Mouse (Mus musculus) naive thymus-derived CD4-positive, alpha-beta T cell, adult 2 months (primary cell): ENCODE measurements at regions not wholly inside any gene's neighbourhood (a gene's known extent, or its start where the extent isn't known, plus 50 kb on each side); places are given as distances from the start of the nearest gene placed in this dataset.
"Not testable (repeated sequence)": the region's sequence is repeated elsewhere in the genome, so short reads cannot be mapped to it uniquely, and the experiment has no call there.

Experiments used
- DNase-seq: peaks from one replicate; pipeline ENCODE4 v3.0.0-alpha.2; 2011; ENCODE audit warnings: low read depth

DNA sequence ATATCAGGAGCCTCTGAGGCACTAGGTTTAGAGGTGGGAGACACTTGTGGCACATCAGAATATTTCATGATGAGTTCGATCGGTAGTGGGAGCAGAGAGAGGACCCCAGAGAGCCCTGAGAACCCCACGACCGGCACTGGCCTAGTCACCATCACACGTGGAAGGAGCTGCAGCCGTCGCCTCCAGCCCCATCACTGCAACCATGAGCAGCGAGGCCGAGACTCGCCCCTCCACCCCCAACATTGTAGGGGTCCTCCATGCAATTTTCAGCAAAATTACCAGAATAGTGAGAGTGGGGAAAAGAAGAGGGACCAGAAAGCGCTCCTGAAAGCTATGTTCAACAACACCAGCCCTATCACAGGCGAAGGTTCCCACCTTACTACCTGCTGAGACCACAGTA is 297.0 kb downstream of the Edem1 start:
- no peak for DNase-seq

DNA sequence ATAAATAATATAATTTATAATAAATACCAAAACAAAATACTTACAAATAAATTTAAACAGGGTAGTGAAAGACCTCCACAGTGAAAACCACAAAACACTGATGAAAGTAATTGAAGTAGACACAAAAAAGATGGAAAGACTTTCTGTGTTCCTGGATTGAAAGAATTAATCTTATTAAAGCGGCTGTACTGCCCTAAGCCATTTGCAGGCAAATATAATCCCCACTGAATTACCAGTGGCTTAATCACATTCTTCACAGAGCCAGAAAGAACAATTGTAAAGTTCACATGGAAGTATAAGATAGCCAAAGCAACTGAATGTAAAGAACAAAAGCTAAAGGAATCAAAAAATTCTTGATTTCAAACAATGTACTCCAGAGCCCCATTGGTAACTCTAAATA is 298.8 kb downstream of the Edem1 start:
- DNase-seq = no peak

DNA sequence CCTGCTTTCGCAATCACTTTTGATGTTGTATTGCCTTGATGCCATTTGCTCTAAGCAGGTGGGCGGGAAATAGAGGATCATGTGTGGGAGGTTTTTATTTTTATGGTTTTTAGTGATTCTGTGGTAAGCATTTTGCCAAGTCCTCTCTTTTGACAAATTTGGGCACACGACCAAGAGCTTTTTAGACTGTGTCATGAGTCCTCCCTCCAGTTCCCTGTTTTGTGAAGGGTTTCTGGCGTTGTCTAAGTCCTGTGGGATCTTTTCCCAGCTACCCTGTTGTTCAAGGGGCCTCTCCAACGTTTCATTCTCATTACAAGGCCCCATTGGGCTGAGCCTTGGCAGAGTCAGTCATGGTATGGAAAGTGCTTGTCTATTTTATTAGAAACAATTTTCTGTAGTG is 317.7 kb downstream of the Edem1 start:
- no peak for DNase-seq

DNA sequence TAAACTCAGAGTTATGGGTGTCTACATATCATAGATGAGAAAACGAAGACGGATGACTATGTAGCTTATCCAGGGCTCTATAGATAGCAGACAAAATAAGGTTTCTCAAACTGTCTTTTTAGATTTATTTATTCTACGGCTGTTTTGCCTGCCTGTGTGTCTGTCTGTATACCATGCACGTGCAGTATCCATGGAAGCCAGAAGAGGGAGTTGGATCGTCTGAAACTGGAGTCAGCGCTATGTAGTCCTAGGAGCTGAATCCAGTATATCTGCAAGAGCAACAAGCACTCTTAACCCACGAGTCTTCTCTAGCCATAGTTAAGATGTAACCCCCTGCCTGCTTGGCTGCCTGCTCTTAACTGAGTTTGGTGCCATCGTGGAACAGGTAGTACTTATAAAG is 320.6 kb downstream of the Edem1 start:
- no peak for DNase-seq

DNA sequence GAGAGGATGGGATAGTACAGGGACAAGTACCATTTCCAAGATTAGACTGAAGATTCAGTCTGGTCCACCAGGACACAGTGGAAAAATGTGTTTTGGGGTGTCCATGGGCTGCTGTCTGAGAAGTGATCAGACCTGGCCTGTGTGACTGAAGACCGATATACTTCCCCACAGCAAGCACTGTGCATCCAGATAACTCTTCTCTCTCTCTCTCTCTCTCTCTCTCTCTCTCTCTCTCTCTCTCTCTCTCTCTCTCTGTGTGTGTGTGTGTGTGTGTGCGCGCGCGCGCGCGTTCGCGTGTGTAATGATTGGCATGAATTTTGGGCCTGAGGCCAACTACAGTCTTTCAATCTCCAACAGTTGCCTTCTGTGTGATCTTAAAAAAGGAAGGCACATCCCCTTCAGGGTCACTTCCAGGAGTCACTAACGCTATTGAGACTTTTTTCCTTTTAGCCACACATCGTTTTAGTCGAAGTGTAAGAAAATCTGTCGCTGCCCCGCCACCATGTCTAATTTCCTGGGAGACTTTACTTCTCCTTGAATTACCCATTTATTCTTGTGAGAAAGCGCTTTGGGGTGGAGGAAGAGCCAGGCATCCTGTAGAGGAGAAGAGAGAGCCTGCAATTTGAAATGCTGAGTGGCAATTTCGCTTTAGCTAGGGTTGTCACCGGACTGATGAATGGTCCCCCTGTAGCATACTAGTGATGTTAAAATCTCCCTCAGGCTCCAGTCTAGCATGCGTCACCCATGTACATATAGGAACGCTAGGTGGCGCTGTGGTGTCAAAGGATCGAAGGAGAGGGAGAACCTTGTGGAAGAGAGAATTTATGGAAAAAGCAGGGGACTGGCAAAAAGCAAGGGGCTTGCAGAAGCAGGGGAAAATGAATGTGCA is 321.8 kb downstream of the Edem1 start:
- peak; percentile 25 for DNase-seq

DNA sequence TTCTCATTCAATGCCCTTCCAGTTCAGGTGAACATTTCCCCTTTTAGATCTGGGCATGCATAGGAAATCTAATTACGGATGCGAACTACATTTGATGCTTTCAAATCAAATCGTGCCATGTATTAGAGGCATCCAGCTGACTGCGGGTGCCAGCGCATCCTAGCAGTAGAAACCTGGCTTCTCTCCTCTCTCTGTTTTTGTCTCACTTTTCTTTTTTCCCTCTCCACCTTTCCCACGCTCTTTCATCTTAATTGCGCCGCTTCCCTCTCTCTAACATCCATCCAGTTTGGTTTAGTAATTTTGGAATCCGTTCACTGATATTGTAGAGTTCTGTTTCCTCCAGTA is 322.4 kb downstream of the Edem1 start:
- no peak for DNase-seq

DNA sequence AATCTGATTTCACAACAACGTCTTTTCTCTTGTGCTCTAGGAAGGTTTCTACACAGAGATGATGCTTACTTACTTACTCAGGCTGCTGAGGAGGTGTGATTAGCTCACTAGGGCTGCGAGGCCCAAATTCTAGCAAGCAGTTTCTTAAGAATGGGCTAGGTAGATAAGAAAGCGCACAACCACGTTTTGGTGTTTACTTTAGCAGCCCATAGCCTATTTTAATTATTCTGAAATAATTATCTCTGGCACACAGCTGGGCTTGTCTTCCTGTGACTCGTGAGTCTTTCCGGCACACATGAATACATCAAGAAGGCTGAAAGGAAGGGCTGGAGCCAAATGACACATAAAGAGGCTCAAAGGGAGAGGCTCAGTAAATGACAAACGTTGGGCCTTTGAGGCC is 325.2 kb downstream of the Edem1 start:
- DNase-seq = no peak

DNA sequence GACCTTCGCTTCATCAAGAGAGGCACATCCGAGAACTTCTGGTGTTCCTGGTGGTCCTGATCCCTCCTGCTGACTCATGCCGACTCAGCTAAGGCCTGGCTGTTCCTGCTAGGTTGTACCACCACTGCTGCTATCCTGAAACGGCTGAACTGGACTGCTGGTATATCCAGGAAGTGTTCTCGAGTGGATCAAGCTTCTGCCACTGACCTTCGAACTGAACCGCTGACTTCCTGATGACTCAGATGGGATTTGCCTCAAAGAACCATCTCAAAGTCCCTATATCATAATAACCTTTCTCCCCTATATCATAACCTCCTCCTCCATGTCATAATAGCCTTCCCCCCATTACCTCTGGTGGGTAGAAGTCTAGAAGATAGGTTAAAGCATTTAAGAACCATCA is 331.1 kb downstream of the Edem1 start:
- DNase-seq = no peak

DNA sequence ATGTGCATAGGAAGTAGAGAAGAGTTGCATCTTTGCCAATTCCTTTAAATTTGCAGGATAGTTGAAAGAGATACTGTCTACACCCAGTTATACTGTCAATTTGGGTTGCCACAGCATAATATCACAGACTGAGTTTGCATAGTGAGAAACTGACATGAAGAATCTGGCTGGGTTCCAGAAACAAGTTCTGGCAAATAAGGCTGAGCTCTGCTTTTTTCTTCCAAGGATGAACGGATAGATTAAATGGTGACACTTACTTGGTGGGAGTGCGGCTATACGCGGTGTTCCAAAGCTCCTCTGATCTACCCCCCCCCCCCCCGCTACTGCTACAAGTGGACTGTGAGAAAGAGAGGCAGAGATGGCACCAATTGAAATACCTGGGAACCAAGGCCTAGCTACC is 339.0 kb downstream of the Edem1 start:
- no peak for DNase-seq

DNA sequence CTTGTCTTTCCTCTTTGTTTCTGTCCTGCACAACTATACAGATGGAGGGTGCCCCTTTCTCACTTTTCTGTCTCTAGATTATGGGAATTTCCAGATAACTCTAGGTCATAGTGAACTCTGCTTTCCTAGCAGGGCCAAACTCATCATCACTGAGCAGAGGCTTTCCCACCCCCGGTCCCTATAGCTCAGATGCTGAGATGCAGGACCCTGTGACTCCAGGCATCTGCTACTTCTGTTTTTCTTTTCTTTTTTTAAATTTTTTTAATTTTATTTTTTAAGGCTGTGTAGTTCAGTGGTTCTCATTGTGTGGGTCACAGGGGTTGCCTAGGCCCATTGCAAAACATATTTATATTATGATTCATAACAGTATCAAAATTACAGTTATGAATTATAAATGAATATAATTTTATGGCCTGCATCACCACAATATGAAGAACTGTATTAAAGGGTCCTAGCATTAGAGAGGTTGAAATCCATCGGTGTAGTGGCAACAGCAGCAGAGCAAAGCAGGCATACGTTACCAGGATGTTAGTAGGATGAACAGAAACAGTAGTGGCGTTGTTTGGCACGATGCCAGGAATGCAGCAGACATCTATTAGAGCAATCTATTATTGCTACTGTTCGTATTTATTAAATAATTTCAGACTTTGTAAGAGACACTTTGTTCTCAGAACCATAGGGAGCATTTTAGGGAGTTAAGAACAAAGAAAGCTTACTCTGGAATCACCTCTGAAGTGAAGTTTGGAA is 343.8 kb downstream of the Edem1 start:
- DNase-seq = no peak

DNA sequence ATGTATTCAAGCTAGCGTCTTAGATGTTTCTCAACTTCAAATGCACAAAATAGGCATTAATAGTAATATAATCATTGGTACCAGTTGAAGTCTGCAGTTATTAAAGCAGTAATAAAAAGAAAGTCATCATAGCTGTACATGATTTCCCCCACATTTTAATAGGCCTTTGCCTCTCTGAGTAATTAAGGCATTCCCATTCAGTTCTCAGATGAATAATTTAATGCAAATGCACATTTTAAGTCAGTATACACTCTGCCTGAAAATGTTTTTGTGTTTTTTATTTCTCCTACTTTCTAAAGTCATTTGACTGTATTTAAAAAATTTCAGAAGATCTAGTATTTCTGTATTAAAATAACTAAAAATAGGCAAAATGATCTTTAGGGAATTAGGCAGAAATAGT is 344.6 kb downstream of the Edem1 start:
- DNase-seq = no peak

DNA sequence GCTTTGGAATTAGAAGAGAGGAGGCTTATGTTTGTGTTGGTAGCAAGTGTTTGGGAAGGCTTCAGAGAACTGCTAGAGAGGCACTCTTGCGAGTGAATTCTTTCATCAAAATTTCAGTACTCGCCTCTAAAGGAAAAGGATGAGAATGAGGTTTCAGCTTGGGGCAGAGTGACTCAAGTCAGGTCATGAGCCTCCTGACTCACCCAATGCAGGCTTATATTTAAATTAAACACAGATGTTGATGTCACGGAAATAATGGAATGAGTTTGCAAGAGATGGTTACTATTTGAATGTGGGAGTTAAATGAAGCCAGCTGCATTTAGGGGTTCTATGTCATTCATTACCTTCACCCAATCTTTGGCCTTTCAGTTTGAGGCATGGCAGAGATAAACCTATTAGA is 348.4 kb downstream of the Edem1 start:
- no peak for DNase-seq

DNA sequence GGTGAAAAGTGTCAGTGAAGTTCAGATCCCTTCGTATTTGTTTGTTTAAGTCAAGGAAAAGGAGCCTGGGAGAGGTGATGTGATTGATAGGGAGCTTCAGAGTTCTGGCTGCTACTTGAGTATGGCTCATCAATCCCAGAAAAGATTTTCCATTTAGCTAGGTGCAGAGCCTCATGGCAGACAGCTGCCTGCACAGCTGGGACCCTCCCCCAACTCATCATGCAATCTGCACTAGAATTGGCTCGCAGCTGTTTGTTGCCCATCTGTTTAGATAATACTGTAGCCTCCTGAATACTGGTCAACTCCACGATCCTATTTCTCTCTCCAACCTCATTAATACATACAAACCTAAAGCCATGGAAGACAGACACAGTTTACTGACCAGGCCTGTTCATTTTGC is 354.4 kb downstream of the Edem1 start:
- no peak for DNase-seq

DNA sequence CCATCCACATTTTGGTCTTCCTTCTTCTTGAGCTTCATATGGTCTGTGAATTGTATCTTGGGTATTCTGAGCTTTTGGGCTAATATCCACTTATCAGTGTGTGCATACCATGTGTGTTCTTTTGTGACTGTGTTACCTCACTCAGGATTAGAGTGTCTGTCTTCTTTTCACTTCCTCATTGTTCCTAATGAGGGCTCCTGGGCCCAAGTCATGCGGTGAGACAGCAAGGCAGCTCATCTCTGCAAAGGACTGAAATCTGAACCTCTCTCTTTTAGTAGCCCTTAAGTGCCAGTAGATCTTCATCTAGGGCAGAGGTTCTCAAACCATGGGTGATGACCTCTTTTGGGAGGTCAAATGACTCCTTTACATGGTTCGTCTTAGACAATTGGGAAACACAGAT is 364.6 kb downstream of the Edem1 start:
- not testable (repeated sequence) for DNase-seq

DNA sequence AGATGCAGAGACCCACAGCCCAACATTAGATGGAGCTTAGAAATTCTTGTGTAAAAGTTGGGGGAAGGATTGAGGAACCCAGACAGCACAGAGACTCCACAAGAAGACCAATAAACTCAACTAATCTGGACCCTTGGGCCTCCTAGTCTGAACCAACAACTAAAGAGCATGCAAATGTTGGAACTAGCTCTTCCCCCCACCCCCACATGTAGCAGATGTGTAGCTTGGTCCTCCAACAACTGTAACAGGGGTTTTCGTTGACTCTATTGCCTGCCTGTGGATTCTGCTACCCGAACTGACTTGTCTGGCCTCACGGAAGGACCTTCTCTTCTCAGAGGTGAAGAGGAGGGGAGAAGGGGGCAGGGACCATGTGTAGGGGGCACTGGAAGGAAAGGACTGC is 365.2 kb downstream of the Edem1 start:
- no peak for DNase-seq

DNA sequence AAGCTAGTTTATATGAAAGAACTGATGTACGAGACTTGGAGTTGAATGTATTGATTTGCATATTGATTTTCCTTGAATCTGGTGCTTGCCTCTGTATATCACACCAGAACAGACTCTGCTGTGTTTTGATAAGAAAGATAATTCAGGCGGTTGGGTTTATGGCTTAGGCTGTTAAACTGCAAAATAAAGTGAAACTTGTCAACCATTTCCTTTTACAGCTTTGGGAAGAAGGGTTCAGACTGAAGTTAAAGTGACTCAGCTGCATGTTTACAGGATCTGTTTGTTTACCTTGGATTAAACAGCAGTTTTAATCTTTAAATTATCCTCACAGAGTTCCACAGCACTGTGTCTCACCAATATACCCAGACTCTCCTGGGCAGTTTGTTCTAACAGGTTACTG is 381.3 kb downstream of the Edem1 start:
- no peak for DNase-seq

DNA sequence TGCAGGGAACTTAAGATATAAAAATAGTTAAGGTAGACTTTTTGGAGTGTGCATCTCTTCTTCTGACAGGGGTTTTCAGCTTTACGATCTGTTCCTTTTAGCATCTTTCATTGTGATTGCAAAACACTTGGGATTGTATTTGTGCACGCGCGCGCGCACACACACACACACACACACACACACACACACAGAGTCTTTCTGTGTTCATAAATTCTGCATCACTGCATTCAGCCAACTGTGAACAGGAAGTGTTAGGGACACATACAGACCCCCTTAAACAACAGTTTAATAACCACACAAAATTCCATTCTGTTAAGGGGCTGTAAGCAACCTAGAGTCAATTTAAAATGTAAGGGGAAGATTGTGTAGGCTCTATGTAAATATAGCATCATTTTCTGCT is 401.9 kb downstream of the Edem1 start:
- no peak for DNase-seq

DNA sequence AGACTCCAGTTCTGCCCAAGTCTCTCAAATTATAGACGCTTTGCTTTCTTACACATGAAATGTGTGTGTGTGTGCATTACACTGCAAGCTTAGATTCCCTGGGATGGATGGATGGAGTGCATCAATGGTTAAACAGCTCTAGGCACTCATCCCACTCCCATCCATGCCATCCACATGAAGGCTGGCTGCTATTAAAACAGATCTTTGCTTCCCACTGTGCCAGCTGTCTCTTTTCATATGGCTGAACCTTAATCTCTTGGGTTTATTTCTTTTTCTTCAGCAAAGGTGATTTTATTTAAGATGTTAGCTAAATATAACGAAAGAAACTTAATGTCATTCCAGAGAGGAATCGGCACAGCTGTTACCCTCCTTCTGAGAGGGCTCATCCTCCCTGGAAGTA is 405.0 kb downstream of the Edem1 start:
- DNase-seq = no peak

DNA sequence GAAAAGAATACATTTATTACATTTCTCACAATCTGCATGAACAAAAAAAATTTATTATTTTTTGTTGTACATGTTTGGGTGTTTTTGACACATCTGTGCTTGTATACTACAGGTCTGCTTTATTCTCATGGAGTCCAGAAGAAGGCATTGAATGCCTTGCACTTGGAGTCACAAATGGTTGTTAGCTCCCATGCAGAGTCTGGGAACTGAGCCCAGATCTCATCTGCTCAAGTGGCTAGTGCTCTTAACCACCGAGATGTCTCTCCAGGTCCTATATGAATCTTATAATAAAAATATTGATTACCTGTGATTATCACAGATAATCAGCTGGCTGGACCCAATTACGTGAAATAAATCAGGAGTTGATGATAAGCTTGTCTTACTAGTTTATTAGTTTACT is 417.2 kb downstream of the Edem1 start:
- DNase-seq = no peak

DNA sequence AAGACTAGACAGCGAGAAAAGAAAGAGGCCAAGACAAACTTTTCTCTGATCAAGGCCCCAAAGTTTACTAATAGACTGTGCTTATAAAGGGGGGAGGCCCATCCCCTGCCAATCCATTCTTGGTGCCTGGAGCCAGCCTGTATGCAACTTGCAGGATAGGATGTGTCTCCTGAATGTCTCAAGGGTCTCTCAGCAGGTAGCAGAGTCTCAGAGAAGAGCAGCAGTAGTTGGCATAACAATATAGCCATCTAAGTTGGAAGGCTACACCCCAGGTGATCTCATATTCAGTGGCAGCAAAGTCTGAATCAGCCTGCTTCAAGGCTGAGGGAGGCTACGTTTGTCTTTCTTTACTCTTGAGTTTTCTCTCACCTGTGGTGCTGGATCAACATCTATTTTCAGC is 418.1 kb downstream of the Edem1 start:
- DNase-seq = not testable (repeated sequence)
